Mouse (Mus musculus) E14TG2a.4 (cell line): ENCODE results near the gene Trpv1.

ENCODE experiments used
- CTCF ChIP-seq: conservative IDR thresholded peaks from 2 replicates; pipeline ENCODE4 v1.5.1; 2014; ENCODE audit warnings: low read length
- NANOG ChIP-seq: IDR thresholded peaks from 2 replicates; pipeline ENCODE4 v1.6.1; 2014; ENCODE audit warnings: borderline replicate concordance, low read length, mixed read lengths

DNA sequence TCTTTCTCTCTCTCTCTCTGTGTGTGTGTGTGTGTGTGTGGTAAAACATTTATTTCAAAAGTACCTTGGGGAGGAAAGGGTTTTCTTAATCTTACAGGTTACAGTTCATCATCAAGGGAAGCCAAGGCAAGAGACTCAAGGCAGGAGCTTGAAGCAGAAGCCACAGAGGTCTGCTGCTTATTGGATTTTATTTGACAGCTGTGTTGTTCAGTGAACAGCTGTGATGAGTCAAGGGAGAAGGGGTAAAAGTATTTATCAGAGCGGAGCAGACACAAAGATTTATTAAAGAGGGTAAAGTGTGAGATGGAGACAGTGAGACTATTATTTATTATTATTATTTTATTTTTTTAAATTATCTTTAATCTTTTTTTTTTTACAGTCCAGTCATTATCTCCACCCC lies 27.3 kb downstream of the Trpv1 start:
- TF ChIP-seq CTCF: no peak
- no peak for TF ChIP-seq NANOG
